Mouse (Mus musculus): ENCODE data around the gene Pqlc3. TPM values are rescaled to one million over a fixed set of nuclear protein-coding genes. Genes with fewer than 3 reads are reported as not detected.

The Pqlc3 gene
- polyA plus RNA-seq, 1 experiment from 2014 or later, result 3.5 TPM

DNA sequence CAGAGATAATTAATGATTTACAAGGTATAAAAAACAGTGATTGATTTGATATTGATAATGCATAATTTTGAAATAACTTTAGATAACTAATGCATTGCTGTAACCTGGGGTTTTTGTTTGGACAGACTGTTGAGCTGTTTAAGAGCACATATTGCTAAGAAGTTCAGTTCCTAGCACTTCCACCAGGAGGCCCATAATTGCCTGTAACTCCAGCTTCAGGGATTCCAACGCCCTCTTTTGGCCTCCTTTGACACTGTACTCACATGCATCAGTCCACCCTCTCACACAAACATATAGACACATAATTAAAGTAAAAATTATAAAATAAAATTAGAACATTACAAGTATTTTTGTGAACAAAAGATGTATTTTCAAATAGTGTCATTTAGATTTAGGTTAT lies 41.4 kb downstream of the Pqlc3 start:
- H3K9me3 ChIP-seq (replicated peaks), result no peaks in the 10 kb centered on the region
- WGBS, result 55% methylated on average over 1 of the region's 1 CpGs
- H3K36me3 ChIP-seq, result peaks cover 47% of the 10 kb centered on the region
- H3K4me3 ChIP-seq, result no peak overlapping the region
- no peak overlapping the region for H3K4me2 ChIP-seq
- no peaks in the 10 kb centered on the region for H3K4me1 ChIP-seq (replicated peaks)
- no peak overlapping the region for H3K9ac ChIP-seq
- no peak overlapping the region for H3K27ac ChIP-seq (ENCODE audit: poor library complexity, severe bottlenecking)
- H3K27me3 ChIP-seq (replicated peaks), result no peaks in the 10 kb centered on the region
- no peak for ATAC-seq (ENCODE audit: insufficient number of reproducible peaks, low FRiP score)

DNA sequence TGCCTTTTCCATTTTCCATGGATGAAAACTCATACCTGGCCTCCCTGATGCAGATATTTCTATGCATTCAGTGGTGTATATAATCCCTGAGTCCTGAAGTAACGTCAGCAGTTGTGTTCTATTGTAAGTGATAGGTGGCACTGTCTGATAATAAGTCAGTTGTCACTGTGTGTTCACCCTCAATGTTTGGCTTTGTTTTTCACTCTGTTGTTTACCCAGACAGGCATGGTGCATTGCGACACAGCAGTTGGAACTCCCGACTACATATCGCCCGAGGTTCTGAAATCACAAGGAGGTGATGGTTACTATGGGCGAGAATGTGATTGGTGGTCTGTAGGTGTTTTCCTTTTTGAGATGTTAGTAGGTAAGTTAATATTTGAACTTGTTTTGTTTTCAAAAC lies 52.0 kb downstream of the Pqlc3 start:
- Histone ChIP-seq H3K36me3 (peaks cover 30% of the 10 kb centered on the region), H3K27ac (ENCODE audit: poor library complexity, severe bottlenecking) (no peak overlapping the region), H3K4me3 (no peak overlapping the region), H3K9me3 (replicated peaks) (no peaks in the 10 kb centered on the region), H3K4me1 (replicated peaks) (no peaks in the 10 kb centered on the region), H3K4me2 (no peak overlapping the region), H3K9ac (no peak overlapping the region), H3K27me3 (replicated peaks) (no peaks in the 10 kb centered on the region)
- WGBS, result 89% methylated on average over 6 of the region's 6 CpGs
- no peak for ATAC-seq (ENCODE audit: insufficient number of reproducible peaks, low FRiP score)

DNA sequence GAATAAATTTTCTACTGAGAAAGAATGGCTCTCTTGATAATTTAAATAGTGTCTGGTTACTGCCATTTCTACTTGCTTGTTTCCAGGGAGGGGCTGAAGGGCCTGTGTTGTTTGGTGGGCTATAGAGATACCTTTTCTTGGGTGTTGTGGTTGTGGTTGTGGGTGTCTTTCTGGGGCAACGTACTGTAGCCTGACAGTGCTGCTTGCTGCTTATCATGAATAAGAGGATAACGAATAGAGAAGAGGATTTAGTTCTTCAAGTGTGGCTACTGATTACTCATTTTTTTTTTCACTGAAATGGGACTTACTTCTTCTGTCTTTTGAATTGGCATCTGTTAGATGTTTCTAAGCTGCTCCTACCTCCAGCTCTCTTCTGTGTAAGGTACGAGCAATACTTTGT lies 58.2 kb downstream of the Pqlc3 start:
- Histone ChIP-seq H3K27me3 (replicated peaks) (no peaks in the 10 kb centered on the region), H3K4me3 (no peak overlapping the region), H3K27ac (ENCODE audit: poor library complexity, severe bottlenecking) (no peak overlapping the region), H3K9ac (no peak overlapping the region), H3K4me2 (no peak overlapping the region), H3K4me1 (replicated peaks) (no peaks in the 10 kb centered on the region), H3K36me3 (peaks cover 22% of the 10 kb centered on the region), H3K9me3 (replicated peaks) (no peaks in the 10 kb centered on the region)
- no peak for ATAC-seq (ENCODE audit: insufficient number of reproducible peaks, low FRiP score)
- 66% methylated on average over 3 of the region's 3 CpGs for WGBS

Other genes starting within 250 kb of the Pqlc3 start
- 1.7 and 3.7 TPM in 2 replicates for gene Greb1, start 199.5 kb downstream of the Pqlc3 start, polyA plus RNA-seq (2016; fragmentation: Nextera tagmentation; extraction: Ambion mirVana)
- gene E2f6, start 189.4 kb downstream of the Pqlc3 start, polyA plus RNA-seq (2016; fragmentation: Nextera tagmentation; extraction: Ambion mirVana), result 62.7 and 63.4 TPM in 2 replicates
- 29.7 and 32.0 TPM in 2 replicates for gene Rock2, start 105.5 kb downstream of the Pqlc3 start, polyA plus RNA-seq (2016; fragmentation: Nextera tagmentation; extraction: Ambion mirVana)
- 0.31 and 0.40 TPM in 2 replicates for gene 2410004P03Rik, start 11.3 kb upstream of the Pqlc3 start, polyA plus RNA-seq (2016; fragmentation: Nextera tagmentation; extraction: Ambion mirVana)
- 0.50 and 0.55 TPM in 2 replicates for gene Kcnf1, start 176.5 kb upstream of the Pqlc3 start, polyA plus RNA-seq (2016; fragmentation: Nextera tagmentation; extraction: Ambion mirVana)

Data from heart, embryonic 12.5 days (tissue).